Mouse (Mus musculus): ENCODE data around the gene Abhd16a. TPM values are rescaled to one million over a fixed set of nuclear protein-coding genes. Genes with fewer than 3 reads are reported as not detected.

Abhd16a gene
- polyA plus RNA-seq, 1 experiment from 2014 or later = 101 TPM

DNA sequence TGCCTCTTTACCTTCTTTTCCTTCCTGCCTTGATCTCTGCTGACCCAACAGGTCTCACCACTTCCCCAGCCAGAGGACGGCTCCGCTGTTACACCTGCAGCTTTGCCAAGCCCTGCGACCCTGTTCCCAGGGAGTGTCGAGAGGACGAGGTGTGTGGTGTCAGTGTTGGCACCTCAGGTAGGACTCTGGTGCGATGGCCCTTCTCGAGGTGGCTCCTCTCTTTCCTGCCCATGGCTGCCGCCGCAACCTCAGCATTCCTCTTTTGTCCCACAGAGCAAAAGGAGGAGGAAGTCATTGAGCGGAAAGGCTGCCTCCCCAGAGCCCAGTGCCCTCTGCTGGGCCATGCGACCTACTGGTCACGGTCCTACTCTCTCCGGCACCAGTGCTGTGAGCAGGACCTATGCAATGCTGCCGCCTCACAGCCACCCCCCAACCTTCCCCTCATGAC is 11.3 kb upstream of the Abhd16a start, which contains the start of gene Ly6g6d:
Ly6g6d (minus strand) TSS at position 280 of the 448 bp plus-strand sequence.
- Histone ChIP-seq H3K27ac (peak within 1 kb of the TSS; percentile 27; the same call in 1 of the 2 replicates), H3K4me2 (peak within 1 kb of the TSS; percentile 30), H3K36me3 (no peaks in the 10 kb centered on the region), H3K9me3 (no peaks in the 10 kb centered on the region), H3K4me1 (peaks cover 23% of the 10 kb centered on the region), H3K27me3 (0 out of 2 replicates have a peak, but pooled peaks cover 5% of the 10 kb centered on the region), H3K9ac (no peak within 1 kb of the TSS), H3K4me3 (peak within 1 kb of the TSS; percentile 15)
- no peak for ATAC-seq (ENCODE audit: insufficient number of reproducible peaks, low FRiP score, low TSS enrichment, low read depth)
- whole genome bisulfite sequencing = 8% methylated on average over 14 of the region's 14 CpGs

DNA sequence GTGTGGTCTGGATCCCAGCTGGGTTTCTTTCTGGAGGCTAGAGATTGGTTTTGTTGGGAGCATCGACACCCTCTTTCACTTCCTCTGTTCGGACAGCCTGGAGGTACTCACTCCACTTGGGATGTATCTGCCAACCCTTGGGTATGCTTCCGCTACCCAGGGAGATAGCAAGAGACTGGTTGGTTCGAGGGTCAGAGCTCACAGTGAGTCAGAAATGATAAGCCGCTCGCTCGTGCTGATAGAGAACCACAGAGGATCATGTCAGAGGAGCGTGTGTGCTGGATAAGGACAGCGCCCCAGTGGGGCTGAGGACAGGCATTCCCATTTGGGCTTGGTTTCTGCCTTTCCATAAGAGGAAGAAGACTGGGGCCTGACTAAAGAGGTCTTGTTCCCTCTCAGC is 9.3 kb upstream of the Abhd16a start:
- 66% methylated on average over 9 of the region's 9 CpGs for WGBS
- Histone ChIP-seq H3K9ac (no peak overlapping the region), H3K27ac (no peak overlapping the region), H3K9me3 (no peaks in the 10 kb centered on the region), H3K27me3 (0 out of 2 replicates have a peak, but pooled peaks cover 5% of the 10 kb centered on the region), H3K4me2 (no peak overlapping the region), H3K4me1 (peaks cover 15% of the 10 kb centered on the region; the same call in 1 of the 2 replicates), H3K4me3 (no peak overlapping the region), H3K36me3 (no peaks in the 10 kb centered on the region)
- no peak for ATAC-seq (ENCODE audit: insufficient number of reproducible peaks, low FRiP score, low TSS enrichment, low read depth)

DNA sequence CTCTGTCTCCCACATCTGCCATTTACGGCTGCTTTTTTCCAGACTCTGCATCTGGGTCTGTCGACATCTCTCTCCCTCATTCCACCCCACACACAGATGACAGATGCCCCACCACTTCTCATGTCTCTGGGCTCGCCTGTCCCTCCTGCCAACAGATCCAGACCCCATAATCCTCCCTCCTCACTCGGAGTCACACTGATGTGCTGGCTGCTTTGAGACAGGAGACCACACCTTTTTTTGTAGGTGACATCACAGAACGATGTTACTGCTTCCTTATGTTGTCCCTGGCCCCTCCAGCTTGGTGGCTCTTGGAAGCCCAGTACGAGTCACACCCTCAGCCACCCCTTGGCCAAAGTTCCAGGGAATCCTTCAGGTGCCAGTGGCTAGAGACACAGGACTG is 8.8 kb upstream of the Abhd16a start:
- ATAC-seq (ENCODE audit: insufficient number of reproducible peaks, low FRiP score, low TSS enrichment, low read depth) = no peak
- H3K36me3 ChIP-seq = no peaks in the 10 kb centered on the region
- 30% methylated on average over 6 of the region's 6 CpGs for WGBS
- no peak overlapping the region for H3K27ac ChIP-seq
- H3K9ac ChIP-seq = no peak overlapping the region
- H3K4me1 ChIP-seq = peaks cover 15% of the 10 kb centered on the region; the same call in 1 of the 2 replicates
- no peaks in the 10 kb centered on the region for H3K9me3 ChIP-seq
- peaks cover 5% of the 10 kb centered on the region; the same call in 1 of the 2 replicates for H3K27me3 ChIP-seq
- H3K4me2 ChIP-seq = no peak overlapping the region
- no peak overlapping the region for H3K4me3 ChIP-seq

DNA sequence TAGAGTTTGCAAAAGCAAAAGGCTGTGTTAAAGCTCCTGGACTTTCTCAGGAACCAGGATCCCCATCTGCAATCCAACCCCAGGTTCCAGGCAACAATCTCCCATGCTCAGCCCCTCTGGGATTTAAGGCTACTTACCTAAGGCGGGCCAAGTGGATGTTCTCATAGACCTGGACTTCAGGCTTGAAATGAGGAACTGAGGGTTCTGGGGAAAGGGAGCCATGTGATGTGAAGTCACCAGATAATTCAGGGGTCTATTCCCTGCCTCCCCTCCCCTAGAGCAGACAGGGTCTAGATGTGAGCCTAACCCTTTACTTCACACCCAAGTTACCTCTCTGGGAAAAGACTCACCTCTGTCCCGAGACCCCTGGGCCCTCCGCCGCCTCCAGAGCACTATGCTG is 8.4 kb upstream of the Abhd16a start:
- H3K4me1 ChIP-seq = peaks cover 15% of the 10 kb centered on the region; the same call in 1 of the 2 replicates
- peaks cover 5% of the 10 kb centered on the region; the same call in 1 of the 2 replicates for H3K27me3 ChIP-seq
- ATAC-seq (ENCODE audit: insufficient number of reproducible peaks, low FRiP score, low TSS enrichment, low read depth) = no peak
- H3K9me3 ChIP-seq = no peaks in the 10 kb centered on the region
- H3K27ac ChIP-seq = no peak overlapping the region
- WGBS = 80% methylated on average over 4 of the region's 4 CpGs
- H3K9ac ChIP-seq = no peak overlapping the region
- no peak overlapping the region for H3K4me3 ChIP-seq
- H3K4me2 ChIP-seq = no peak overlapping the region
- no peaks in the 10 kb centered on the region for H3K36me3 ChIP-seq

DNA sequence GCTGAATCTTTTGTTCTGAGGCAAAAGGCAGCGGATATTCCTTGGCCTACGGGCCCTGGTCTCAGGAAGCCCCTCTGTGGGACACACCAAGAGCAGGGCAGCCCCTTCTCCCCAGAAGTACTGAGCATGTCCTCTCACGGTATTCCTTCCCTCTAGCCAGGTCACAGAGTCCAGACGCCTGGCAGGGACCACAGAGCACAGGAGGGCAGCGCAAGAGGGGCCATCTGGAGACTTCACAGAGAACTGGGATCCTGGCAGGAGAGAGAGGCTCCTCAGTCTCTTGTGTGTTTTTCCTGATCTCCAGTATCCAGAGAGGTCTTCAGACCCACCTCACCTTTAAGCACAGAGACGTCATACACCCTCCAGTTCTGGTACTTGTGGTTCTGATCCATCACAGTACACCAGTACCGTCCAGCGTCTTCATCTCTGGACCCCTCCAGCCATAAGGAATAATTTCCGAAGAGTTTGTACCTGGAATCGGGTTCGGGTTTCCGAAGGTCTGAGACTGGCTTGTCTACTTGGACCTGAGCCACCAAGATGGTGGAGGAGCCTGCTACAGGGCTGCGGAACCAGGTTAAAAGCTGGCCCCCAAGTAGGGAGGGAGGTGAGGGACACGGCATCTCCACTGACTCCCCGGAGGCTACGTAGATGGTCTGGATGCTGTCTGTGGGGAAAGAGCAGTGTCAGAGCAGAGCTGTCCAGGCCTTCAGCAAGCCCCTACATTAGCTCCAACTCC is 6.1 kb upstream of the Abhd16a start:
- Histone ChIP-seq H3K36me3 (no peaks in the 10 kb centered on the region), H3K4me2 (no peak overlapping the region), H3K27me3 (peaks cover 4% of the 10 kb centered on the region; the same call in 1 of the 2 replicates), H3K4me1 (0 out of 2 replicates have a peak, but pooled peaks cover 2% of the 10 kb centered on the region), H3K4me3 (no peak overlapping the region), H3K27ac (no peak overlapping the region), H3K9me3 (no peaks in the 10 kb centered on the region), H3K9ac (no peak overlapping the region)
- ATAC-seq (ENCODE audit: insufficient number of reproducible peaks, low FRiP score, low TSS enrichment, low read depth) = no peak
- WGBS = 83% methylated on average over 16 of the region's 16 CpGs

DNA sequence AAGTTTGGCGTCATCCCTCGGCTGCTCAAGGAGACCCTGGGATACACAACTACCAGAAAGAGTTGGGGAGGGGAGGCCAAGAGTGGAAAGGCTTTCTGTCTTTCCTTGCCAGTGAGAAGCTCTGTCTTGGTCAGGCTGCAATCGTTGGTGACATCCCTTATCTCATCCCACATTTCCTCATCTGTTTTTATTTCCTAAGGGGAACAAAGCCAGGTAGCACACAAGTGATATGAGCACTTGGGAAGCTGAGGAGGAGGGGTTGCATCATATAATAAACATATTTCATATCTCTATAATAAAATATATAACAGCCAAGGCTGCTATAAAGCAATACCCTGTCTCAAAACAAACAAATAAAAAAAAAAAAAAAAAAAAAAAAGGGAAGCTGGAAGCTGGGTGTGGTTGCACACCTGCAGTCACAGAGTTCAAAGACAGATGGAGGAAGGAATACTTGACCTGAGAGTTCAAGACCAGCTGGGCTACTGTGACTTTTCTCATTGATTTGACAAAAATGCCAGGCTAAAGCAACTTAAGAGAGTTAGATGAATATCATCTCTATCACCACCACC is 5.0 kb upstream of the Abhd16a start:
- Histone ChIP-seq H3K27ac (no peak overlapping the region), H3K27me3 (no peaks in the 10 kb centered on the region; the same call in 1 of the 2 replicates), H3K9ac (no peak overlapping the region), H3K4me1 (no peaks in the 10 kb centered on the region), H3K9me3 (no peaks in the 10 kb centered on the region), H3K4me3 (no peak overlapping the region), H3K36me3 (no peaks in the 10 kb centered on the region), H3K4me2 (no peak overlapping the region)
- no peak for ATAC-seq (ENCODE audit: insufficient number of reproducible peaks, low FRiP score, low TSS enrichment, low read depth)
- WGBS = 63% methylated on average over 3 of the region's 3 CpGs

DNA sequence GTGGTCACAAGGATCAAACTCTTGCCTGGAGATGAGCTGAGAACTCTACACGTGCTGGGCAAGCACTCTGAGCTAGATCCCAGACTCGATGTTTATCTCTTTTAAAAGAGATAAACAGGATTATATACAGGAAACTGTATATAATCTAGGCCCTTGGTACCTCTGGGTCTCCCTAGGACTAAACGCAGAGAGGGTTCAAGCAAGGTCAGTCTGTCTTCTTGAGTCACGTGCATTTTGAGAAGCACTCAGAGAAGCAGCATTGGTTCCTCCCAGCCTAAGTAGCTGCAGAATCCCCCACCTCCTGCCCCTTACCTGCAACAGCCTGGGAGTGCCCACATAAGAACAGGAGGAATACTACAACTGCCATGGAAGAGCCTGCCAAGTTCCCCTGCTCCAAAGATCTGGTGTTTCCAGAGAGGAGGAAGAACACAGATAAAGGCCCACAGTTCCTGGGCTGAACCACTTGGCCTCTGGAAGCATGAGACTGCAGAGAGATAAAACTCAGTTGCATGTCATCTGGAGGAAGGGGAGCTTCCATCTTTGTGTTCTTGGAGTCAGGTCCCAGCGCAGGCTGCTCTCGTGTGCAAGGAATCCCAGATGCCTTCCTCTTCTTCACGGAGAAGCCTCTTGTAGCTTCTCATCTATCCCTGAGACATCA is 3.7 kb upstream of the Abhd16a start, which contains the start of gene Ly6g6f:
Ly6g6f (minus strand) TSS at position 403 of the 658 bp plus-strand sequence.
- H3K36me3 ChIP-seq = no peaks in the 10 kb centered on the region
- peaks cover 6% of the 10 kb centered on the region for H3K4me1 ChIP-seq
- H3K9me3 ChIP-seq = no peaks in the 10 kb centered on the region
- H3K4me2 ChIP-seq = no peak within 1 kb of the TSS
- H3K27me3 ChIP-seq = no peaks in the 10 kb centered on the region; the same call in 1 of the 2 replicates
- no peak within 1 kb of the TSS for H3K27ac ChIP-seq
- no peak within 1 kb of the TSS for H3K9ac ChIP-seq
- ATAC-seq (ENCODE audit: insufficient number of reproducible peaks, low FRiP score, low TSS enrichment, low read depth) = no peak
- no peak within 1 kb of the TSS for H3K4me3 ChIP-seq
- WGBS = 77% methylated on average over 7 of the region's 7 CpGs

DNA sequence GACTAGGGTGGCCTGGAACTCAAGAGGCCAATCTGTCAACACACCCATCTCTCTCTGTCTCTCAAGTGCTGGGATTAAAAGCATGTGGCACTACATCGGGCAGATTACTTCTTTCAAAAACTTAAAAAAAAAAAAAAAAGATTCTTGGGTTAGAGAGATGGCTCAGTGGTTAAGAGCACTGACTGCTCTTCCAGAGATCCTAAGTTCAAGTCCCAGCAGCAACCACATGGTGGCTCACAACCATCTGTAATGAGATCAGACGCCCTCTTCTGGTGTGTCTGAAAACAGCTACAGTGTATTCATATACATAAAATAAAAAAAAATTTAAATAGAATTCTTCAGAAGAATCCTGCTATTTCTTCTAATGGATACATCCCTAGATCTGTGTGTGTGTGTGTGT is 912 bp upstream of the Abhd16a start:
- Histone ChIP-seq H3K36me3 (peaks cover 22% of the 10 kb centered on the region), H3K9ac (no peak overlapping the region), H3K9me3 (no peaks in the 10 kb centered on the region), H3K4me2 (no peak overlapping the region), H3K27me3 (no peaks in the 10 kb centered on the region; the same call in 1 of the 2 replicates), H3K27ac (no peak overlapping the region), H3K4me1 (peaks cover 13% of the 10 kb centered on the region), H3K4me3 (no peak overlapping the region)
- ATAC-seq (ENCODE audit: insufficient number of reproducible peaks, low FRiP score, low TSS enrichment, low read depth) = no peak
- WGBS = 53% methylated on average over 2 of the region's 2 CpGs

DNA sequence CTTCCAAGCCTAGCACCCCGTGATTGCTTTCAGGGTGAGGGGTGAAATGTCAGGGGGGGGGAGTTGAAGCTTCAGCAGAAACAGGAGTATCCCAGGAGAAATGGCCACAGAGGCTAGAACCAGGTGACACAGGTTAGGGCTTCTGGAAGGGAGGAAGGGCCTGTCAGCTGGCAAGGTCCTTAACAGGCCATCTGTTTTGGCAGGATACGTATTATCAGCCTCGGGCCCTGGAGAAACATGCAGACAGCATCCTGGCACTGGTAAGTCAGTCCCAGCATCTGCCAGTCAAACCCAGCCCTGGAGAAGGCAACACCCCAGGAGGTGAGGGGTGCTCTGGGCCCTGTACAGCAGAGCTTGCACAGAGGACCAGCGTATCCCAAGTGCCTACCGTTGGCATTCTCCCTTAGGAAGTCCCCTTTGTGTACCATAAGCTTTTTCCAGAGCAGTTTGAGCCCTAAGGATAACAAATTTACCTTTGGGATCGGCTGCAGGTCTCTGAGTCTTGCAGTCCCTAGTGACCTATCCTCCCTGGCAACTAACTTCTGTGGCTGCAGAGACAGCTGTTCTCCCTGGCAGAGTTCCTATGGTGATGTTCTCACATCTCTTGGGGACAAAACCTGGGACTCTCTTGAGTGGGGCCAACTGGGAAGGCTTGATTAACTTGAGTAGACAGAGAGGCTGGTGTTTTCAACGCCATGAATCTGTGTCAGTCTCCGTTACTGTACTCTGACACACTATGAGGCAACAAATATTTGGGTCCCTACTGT is 1.3 kb downstream of the Abhd16a start:
- WGBS = 57% methylated on average over 8 of the region's 8 CpGs
- Histone ChIP-seq H3K4me1 (peaks cover 13% of the 10 kb centered on the region), H3K36me3 (peaks cover 44% of the 10 kb centered on the region), H3K27ac (peak overlapping the region; percentile 98; the same call in 1 of the 2 replicates), H3K4me2 (peak overlapping the region; percentile 53), H3K27me3 (no peaks in the 10 kb centered on the region; the same call in 1 of the 2 replicates), H3K9ac (peak overlapping the region; percentile 94), H3K9me3 (no peaks in the 10 kb centered on the region), H3K4me3 (peak overlapping the region; percentile 70)
- no peak for ATAC-seq (ENCODE audit: insufficient number of reproducible peaks, low FRiP score, low TSS enrichment, low read depth)

DNA sequence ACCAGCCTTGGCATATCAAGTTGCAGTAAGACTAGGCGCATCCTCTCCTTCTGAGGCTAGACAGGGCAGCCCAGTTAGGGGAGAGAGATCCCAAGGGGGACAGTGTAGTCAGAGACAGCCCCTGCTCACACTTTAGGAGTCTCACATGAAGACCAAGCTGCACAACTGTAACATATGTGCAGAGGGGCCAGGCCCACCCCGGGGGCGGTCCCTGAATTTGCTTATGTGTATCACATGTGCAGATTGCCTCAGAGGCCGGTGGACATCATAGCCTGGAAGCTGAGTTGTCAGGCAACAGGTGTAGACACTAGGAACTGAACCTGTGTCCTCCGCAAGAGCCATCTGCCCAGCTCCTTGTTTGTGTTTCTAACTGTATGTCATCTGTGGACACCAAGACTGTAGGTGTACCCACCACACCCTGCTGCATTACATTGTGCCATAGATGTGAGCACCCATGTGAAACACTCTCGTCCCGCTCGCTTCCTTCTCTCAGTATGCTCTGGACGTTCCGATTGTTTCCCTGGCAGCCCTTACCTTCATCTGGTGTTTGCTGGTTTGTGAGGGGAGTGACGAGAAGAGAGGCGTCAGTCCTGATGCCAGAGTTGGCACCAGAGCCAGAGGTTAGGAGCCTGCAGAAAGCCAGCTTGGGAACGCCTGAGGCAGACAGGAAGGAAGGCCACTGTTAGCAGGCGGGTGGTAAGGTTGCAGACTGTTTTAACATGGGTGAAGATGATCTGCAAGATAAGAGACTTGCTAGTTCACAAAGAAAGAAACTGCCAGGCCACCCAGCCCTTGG is 3.5 kb downstream of the Abhd16a start:
- Histone ChIP-seq H3K36me3 (peaks cover 67% of the 10 kb centered on the region), H3K9me3 (no peaks in the 10 kb centered on the region), H3K27me3 (no peaks in the 10 kb centered on the region), H3K27ac (no peak overlapping the region), H3K9ac (no peak overlapping the region), H3K4me1 (peaks cover 13% of the 10 kb centered on the region), H3K4me3 (no peak overlapping the region), H3K4me2 (no peak overlapping the region)
- no peak for ATAC-seq (ENCODE audit: insufficient number of reproducible peaks, low FRiP score, low TSS enrichment, low read depth)
- WGBS = 82% methylated on average over 14 of the region's 14 CpGs

Data from limb, embryonic 15.5 days (tissue).